Mouse (Mus musculus) heart, embryonic 12.5 days (tissue): ENCODE results near the gene Tut7. TPM values are rescaled to one million over a fixed set of nuclear protein-coding genes. Genes with fewer than 3 reads are reported as not detected.

Experiments used
- ATAC-seq: fragments of 200-750 bp; cut with Nextera tagmentation; 2 replicates; pipeline ENCODE4 v1.8.0; 2017; ENCODE audit warnings: moderate TSS enrichment, moderate library complexity; ENCODE audit not compliant: insufficient number of reproducible peaks, low FRiP score
- H3K27ac ChIP-seq: fragments of 300-500 bp; sonication (generic); 2 replicates; pipeline ENCODE4 v1.5.1; 2016; ENCODE audit warnings: mild to moderate bottlenecking, moderate library complexity; ENCODE audit not compliant: poor library complexity, severe bottlenecking
- H3K27me3 ChIP-seq: fragments of 300-500 bp; sonication (generic); replicated peaks from 2 replicates; pipeline ENCODE4 v1.6.1; 2016; ENCODE audit warnings: mild to moderate bottlenecking, moderate library complexity
- H3K36me3 ChIP-seq: fragments of 300-500 bp; sonication (generic); 2 replicates; pipeline ENCODE4 v1.6.1; 2016; ENCODE audit warnings: mild to moderate bottlenecking, moderate library complexity
- H3K4me1 ChIP-seq: fragments of 300-500 bp; sonication (generic); replicated peaks from 2 replicates; pipeline ENCODE4 v1.6.1; 2016; ENCODE audit warnings: mild to moderate bottlenecking
- H3K4me2 ChIP-seq: fragments of 300-500 bp; sonication (generic); 2 replicates; pipeline ENCODE4 v1.6.1; 2016; ENCODE audit warnings: mild to moderate bottlenecking, moderate library complexity
- H3K4me3 ChIP-seq: fragments of 300-500 bp; sonication (generic); 2 replicates; pipeline ENCODE4 v1.5.1; 2016; ENCODE audit warnings: mild to moderate bottlenecking
- H3K9ac ChIP-seq: fragments of 300-500 bp; sonication (generic); 2 replicates; pipeline ENCODE4 v1.6.1; 2016; ENCODE audit warnings: mild to moderate bottlenecking, moderate library complexity
- H3K9me3 ChIP-seq: fragments of 300-500 bp; sonication (generic); replicated peaks from 2 replicates; pipeline ENCODE4 v1.6.1; 2016; ENCODE audit warnings: mild to moderate bottlenecking, moderate library complexity
- WGBS: fragments of 180-500 bp; shearing (Covaris S2); methylation state at CpG from one replicate; pipeline ENCODE4 v1.1.7; 2016; 5-methylcytosine and 5-hydroxymethylcytosine counted together
- polyA plus RNA-seq: library from polyadenylated mRNA; unstranded; fragments of >200 nt; fragmentation: Nextera tagmentation; extraction: Ambion mirVana; gene quantifications from 2 replicates; pipeline ENCODE4 v1.2.1, GENCODE M21; 2016

The Tut7 gene
- polyA plus RNA-seq, 1 experiment from 2014 or later: 46.4 TPM

- Histone ChIP-seq H3K27me3 (no peaks in the 10 kb centered on the region), H3K27ac (no peak overlapping the region), H3K9ac (no peak overlapping the region), H3K4me1 (0 out of 2 replicates have a peak, but pooled peaks cover 3% of the 10 kb centered on the region), H3K4me2 (no peak overlapping the region), H3K36me3 (no peaks in the 10 kb centered on the region), H3K4me3 (no peak overlapping the region), H3K9me3 (no peaks in the 10 kb centered on the region)
- ATAC-seq: no peak
- 58% methylated on average over 7 of the region's 7 CpGs for WGBS
These were observed 9.5 kb upstream of the Tut7 start for GRCm38 (mm10) chr13:59832454-59832853.

GRCm38 (mm10) chr13:59825966-59826365 lies 3.0 kb upstream of the Tut7 start:
- ATAC-seq: no peak
- H3K9me3 ChIP-seq: no peaks in the 10 kb centered on the region
- peaks cover 7% of the 10 kb centered on the region for H3K36me3 ChIP-seq
- no peaks in the 10 kb centered on the region for H3K27me3 ChIP-seq
- H3K4me2 ChIP-seq: no peak overlapping the region
- peaks cover 9% of the 10 kb centered on the region for H3K4me1 ChIP-seq
- no peak overlapping the region for H3K4me3 ChIP-seq
- H3K9ac ChIP-seq: no peak overlapping the region
- no peak overlapping the region for H3K27ac ChIP-seq

GRCm38 (mm10) chr13:59820836-59821235 lies 2.1 kb downstream of the Tut7 start:
- no peaks in the 10 kb centered on the region for H3K9me3 ChIP-seq
- no peak for ATAC-seq
- peaks cover 32% of the 10 kb centered on the region for H3K36me3 ChIP-seq
- WGBS: 56% methylated on average over 3 of the region's 3 CpGs
- H3K27ac ChIP-seq: no peak overlapping the region
- H3K4me1 ChIP-seq: peaks cover 31% of the 10 kb centered on the region
- H3K4me3 ChIP-seq: peak overlapping the region; percentile 38
- H3K9ac ChIP-seq: no peak overlapping the region
- H3K4me2 ChIP-seq: peak overlapping the region; percentile 62
- no peaks in the 10 kb centered on the region for H3K27me3 ChIP-seq

GRCm38 (mm10) chr13:59820114-59820513 lies 2.8 kb downstream of the Tut7 start:
- 66% methylated on average over 4 of the region's 4 CpGs for WGBS
- H3K36me3 ChIP-seq: peaks cover 39% of the 10 kb centered on the region
- no peaks in the 10 kb centered on the region for H3K27me3 ChIP-seq
- peak overlapping the region; percentile 4; the same call in 1 of the 2 replicates for H3K9ac ChIP-seq
- H3K27ac ChIP-seq: no peak overlapping the region
- peak overlapping the region; percentile 54 for H3K4me2 ChIP-seq
- H3K9me3 ChIP-seq: no peaks in the 10 kb centered on the region
- H3K4me1 ChIP-seq: peaks cover 31% of the 10 kb centered on the region
- peak overlapping the region; percentile 17; the same call in 1 of the 2 replicates for H3K4me3 ChIP-seq
- ATAC-seq: no peak

GRCm38 (mm10) chr13:59817352-59817751 lies 5.6 kb downstream of the Tut7 start:
- H3K4me1 ChIP-seq: peaks cover 39% of the 10 kb centered on the region
- no peaks in the 10 kb centered on the region for H3K27me3 ChIP-seq
- 83% methylated on average over 4 of the region's 4 CpGs for WGBS
- H3K4me3 ChIP-seq: no peak overlapping the region
- no peak overlapping the region for H3K4me2 ChIP-seq
- H3K27ac ChIP-seq: no peak overlapping the region
- no peaks in the 10 kb centered on the region for H3K9me3 ChIP-seq
- peaks cover 61% of the 10 kb centered on the region for H3K36me3 ChIP-seq
- no peak overlapping the region for H3K9ac ChIP-seq
- ATAC-seq: no peak

GRCm38 (mm10) chr13:59814109-59814591 lies 8.8 kb downstream of the Tut7 start:
- H3K36me3 ChIP-seq: peaks cover 77% of the 10 kb centered on the region
- peaks cover 19% of the 10 kb centered on the region for H3K4me1 ChIP-seq
- peak; percentile 94 for ATAC-seq
- no peak overlapping the region for H3K9ac ChIP-seq
- H3K9me3 ChIP-seq: no peaks in the 10 kb centered on the region
- no peaks in the 10 kb centered on the region for H3K27me3 ChIP-seq
- peak overlapping the region; percentile 70 for H3K27ac ChIP-seq
- H3K4me2 ChIP-seq: 0 out of 2 replicates have a peak overlapping the region, but pooled peaks have one; percentile 8
- H3K4me3 ChIP-seq: no peak overlapping the region
- WGBS: 29% methylated on average over 6 of the region's 6 CpGs

GRCm38 (mm10) chr13:59811581-59811980 lies 11.4 kb downstream of the Tut7 start:
- Histone ChIP-seq H3K27me3 (no peaks in the 10 kb centered on the region), H3K4me1 (peaks cover 8% of the 10 kb centered on the region), H3K27ac (no peak overlapping the region), H3K4me3 (no peak overlapping the region), H3K4me2 (no peak overlapping the region), H3K36me3 (peaks cover 87% of the 10 kb centered on the region), H3K9ac (no peak overlapping the region), H3K9me3 (no peaks in the 10 kb centered on the region)
- no peak for ATAC-seq
- 97% methylated on average over 3 of the region's 3 CpGs for WGBS

- Histone ChIP-seq H3K9ac (no peak overlapping the region), H3K27me3 (no peaks in the 10 kb centered on the region), H3K4me2 (no peak overlapping the region), H3K36me3 (peaks cover 96% of the 10 kb centered on the region), H3K9me3 (no peaks in the 10 kb centered on the region), H3K4me3 (no peak overlapping the region), H3K4me1 (0 out of 2 replicates have a peak, but pooled peaks cover 3% of the 10 kb centered on the region), H3K27ac (no peak overlapping the region)
- ATAC-seq: no peak
- WGBS: 81% methylated on average over 6 of the region's 6 CpGs
These were observed 21.9 kb downstream of the Tut7 start for GRCm38 (mm10) chr13:59801000-59801399.

GRCm38 (mm10) chr13:59800077-59800476 lies 22.9 kb downstream of the Tut7 start:
- no peaks in the 10 kb centered on the region for H3K27me3 ChIP-seq
- no peak overlapping the region for H3K27ac ChIP-seq
- no peak overlapping the region for H3K9ac ChIP-seq
- H3K36me3 ChIP-seq: peaks cover 96% of the 10 kb centered on the region
- H3K4me1 ChIP-seq: 0 out of 2 replicates have a peak, but pooled peaks cover 3% of the 10 kb centered on the region
- no peak for ATAC-seq
- 68% methylated on average over 2 of the region's 2 CpGs for WGBS
- H3K9me3 ChIP-seq: no peaks in the 10 kb centered on the region
- H3K4me2 ChIP-seq: no peak overlapping the region
- H3K4me3 ChIP-seq: no peak overlapping the region

- Histone ChIP-seq H3K4me2 (no peak overlapping the region), H3K36me3 (peaks cover 93% of the 10 kb centered on the region)
- 96% methylated on average over 1 of the region's 1 CpGs for WGBS
These were observed 24.6 kb downstream of the Tut7 start for GRCm38 (mm10) chr13:59798306-59798705.

GRCm38 (mm10) chr13:59796466-59796848 lies 26.5 kb downstream of the Tut7 start:
- Histone ChIP-seq H3K4me3 (no peak overlapping the region), H3K4me1 (0 out of 2 replicates have a peak, but pooled peaks cover 3% of the 10 kb centered on the region), H3K36me3 (peaks cover 90% of the 10 kb centered on the region), H3K27ac (no peak overlapping the region), H3K9me3 (no peaks in the 10 kb centered on the region), H3K9ac (no peak overlapping the region), H3K27me3 (no peaks in the 10 kb centered on the region), H3K4me2 (no peak overlapping the region)
- 91% methylated on average over 9 of the region's 9 CpGs for WGBS
- no peak for ATAC-seq

More at GRCm38 (mm10) chr13:59798306-59798705, 24.6 kb downstream of the Tut7 start:
- ATAC-seq: no peak
- no peaks in the 10 kb centered on the region for H3K27me3 ChIP-seq
- no peak overlapping the region for H3K9ac ChIP-seq
- H3K4me3 ChIP-seq: no peak overlapping the region
- H3K9me3 ChIP-seq: no peaks in the 10 kb centered on the region
- H3K27ac ChIP-seq: no peak overlapping the region
- H3K4me1 ChIP-seq: 0 out of 2 replicates have a peak, but pooled peaks cover 3% of the 10 kb centered on the region
